Mouse (Mus musculus): ENCODE data around the gene Tmbim6.

GRCm38 (mm10) chr15:99391975-99392374 is 707 bp upstream of the Tmbim6 start:
- TF ChIP-seq CTCF (IDR thresholded peaks at IDR 0.05; ENCODE audit: low read depth): no peak
- TF ChIP-seq EP300 (IDR thresholded peaks at IDR 0.05; ENCODE audit: low read depth): no peak

All from liver, embryonic 14.5 days (tissue).